Mouse (Mus musculus): ENCODE data around the gene Arhgap11a. TPM values are rescaled to one million over a fixed set of nuclear protein-coding genes. Genes with fewer than 3 reads are reported as not detected.

Gene Arhgap11a
- total and polyA plus RNA-seq, 3 experiments: 22.4 to 74.0 (median 22.5) TPM

DNA sequence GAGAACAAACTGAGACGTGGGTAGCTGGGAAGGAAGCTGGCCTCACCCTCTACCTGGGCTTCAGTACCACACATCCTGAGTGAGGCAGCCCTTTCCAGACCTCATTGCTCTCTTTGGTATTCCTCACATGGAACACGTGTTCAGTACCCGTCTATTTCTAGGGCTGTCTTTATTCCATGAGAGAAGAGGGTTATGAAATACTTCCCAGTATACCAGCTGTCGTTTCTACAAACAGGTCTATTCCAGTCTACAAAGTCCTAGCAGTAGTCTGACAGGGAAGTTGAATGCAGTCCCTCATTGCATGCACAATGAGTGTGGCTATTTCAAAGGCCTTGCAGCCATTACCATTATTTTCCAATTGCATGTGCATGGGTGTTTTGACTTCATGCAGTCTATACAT, 42.7 kb downstream of the Arhgap11a start:
- Histone ChIP-seq H3K27me3 (replicated peaks) (no peaks in the 10 kb centered on the region), H3K4me3 (replicated peaks in 1 of 3; ENCODE audit: low read depth in 2 of 3, low read length in 2 of 3, poor library complexity in 1 of 3) (no peak overlapping the region), H3K27ac (ENCODE audit: insufficient read depth, low read depth) (no peak overlapping the region), H3K36me3 (replicated peaks in 1 of 2; ENCODE audit: control insufficient read depth in 1 of 2, insufficient read depth in 1 of 2, low read length in 1 of 2) (no peaks in the 10 kb centered on the region), H3K9ac (ENCODE audit: insufficient read depth, low read depth) (no peak overlapping the region), H3K4me2 (ENCODE audit: insufficient read depth, low read depth, poor library complexity, severe bottlenecking) (no peak overlapping the region), H3K4me1 (ENCODE audit: control insufficient read depth in 1 of 2, insufficient read depth in 2 of 2) (no peaks in the 10 kb centered on the region), H3K79me2 (replicated peaks; ENCODE audit: control insufficient read depth, extremely low read depth, insufficient read depth, poor library complexity, severe bottlenecking) (no peaks in the 10 kb centered on the region), H3K9me3 (replicated peaks; ENCODE audit: low read length) (no peaks in the 10 kb centered on the region)
- DNase-seq (ENCODE audit: extremely low read depth): no peak
- dilution Hi-C loops (cut with MboI; ENCODE audit: extremely low pct_ligation_motif_present, extremely low pct_unique_long_range_greater_than_20kb, low sequenced_read_pairs) (no loop called here), in situ Hi-C loops (cut with MboI; ENCODE audit: low pct_ligation_motif_present, low pct_unique_long_range_greater_than_20kb, low sequenced_read_pairs) (loop anchor here (25.0 kb wide), 1 partner anchor 318 kb away; no protein-coding TSS in a partner anchor)
- TF ChIP-seq JUND (conservative IDR thresholded peaks at IDR 0.05; ENCODE audit: low read depth, low read length): no peak

DNA sequence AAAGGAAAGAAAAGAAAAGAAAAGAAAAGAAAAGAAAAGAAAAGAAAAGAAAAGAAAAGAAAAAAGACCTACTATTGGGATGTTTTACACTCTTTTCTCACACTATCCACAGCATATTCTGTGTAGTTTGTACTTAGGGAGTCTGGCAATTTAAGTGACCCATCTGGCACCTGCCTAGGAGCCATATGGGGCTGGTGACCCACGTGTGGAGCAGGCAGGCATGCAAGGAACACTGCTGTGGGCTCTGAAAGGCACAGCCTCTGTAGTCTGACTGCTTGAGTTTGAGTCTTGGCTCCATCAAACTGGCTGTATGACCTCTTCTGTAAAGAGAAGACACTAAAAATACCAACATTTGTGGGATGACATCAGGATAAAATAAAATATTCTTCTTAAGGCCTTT, 44.7 kb downstream of the Arhgap11a start:
- no peaks in the 10 kb centered on the region for H3K9me3 ChIP-seq (replicated peaks; ENCODE audit: low read length)
- H3K27me3 ChIP-seq (replicated peaks): no peaks in the 10 kb centered on the region
- TF ChIP-seq TBP (conservative IDR thresholded peaks at IDR 0.05; ENCODE audit: low read depth, low read length) (no peak), SIN3A (IDR thresholded peaks at IDR 0.05; ENCODE audit: low read length) (no peak), ZMIZ1 (IDR thresholded peaks at IDR 0.05; ENCODE audit: low read depth, low read length) (no peak), USF2 (conservative IDR thresholded peaks at IDR 0.05; ENCODE audit: low read depth, low read length) (no peak), ZNF384 (IDR thresholded peaks at IDR 0.05; ENCODE audit: low read depth, low read length) (no peak), MEF2A (IDR thresholded peaks at IDR 0.05; ENCODE audit: borderline replicate concordance, low read depth, low read length) (no peak), MAFK (IDR thresholded peaks at IDR 0.05; ENCODE audit: insufficient replicate concordance, low read length) (no peak), UBTF (IDR thresholded peaks at IDR 0.05; ENCODE audit: low read depth, low read length) (no peak), ETS1 (conservative IDR thresholded peaks at IDR 0.05; ENCODE audit: low read depth, low read length) (no peak), RCOR1 (conservative IDR thresholded peaks at IDR 0.05; ENCODE audit: low read depth, low read length) (no peak), E2F4 (IDR thresholded peaks at IDR 0.05; ENCODE audit: insufficient replicate concordance, low read depth, low read length) (no peak), BHLHE40 (IDR thresholded peaks at IDR 0.05; ENCODE audit: low read depth, low read length) (no peak), USF1 (IDR thresholded peaks at IDR 0.05; ENCODE audit: low read depth, low read length) (no peak), NRF1 (IDR thresholded peaks at IDR 0.05; ENCODE audit: low read depth, low read length) (no peak), ELF1 (IDR thresholded peaks at IDR 0.05; ENCODE audit: low read depth, low read length) (no peak), KAT2A (IDR thresholded peaks at IDR 0.05; ENCODE audit: insufficient replicate concordance, low read length) (no peak)
- DNase-seq (ENCODE audit: extremely low read depth): no peak
- peaks cover 3 to 4% of the 10 kb centered on the region in 2 experiments; a peak in 2 of 4 replicates for H3K4me1 ChIP-seq (ENCODE audit: control insufficient read depth in 1 of 2, insufficient read depth in 2 of 2)
- dilution Hi-C loops (cut with MboI; ENCODE audit: extremely low pct_ligation_motif_present, extremely low pct_unique_long_range_greater_than_20kb, low sequenced_read_pairs): no loop called here
- H3K4me2 ChIP-seq (ENCODE audit: insufficient read depth, low read depth, poor library complexity, severe bottlenecking): no peak overlapping the region
- in situ Hi-C loops (cut with MboI; ENCODE audit: low pct_ligation_motif_present, low pct_unique_long_range_greater_than_20kb, low sequenced_read_pairs): loop anchor here (25.0 kb wide), 1 partner anchor 316 kb away; no protein-coding TSS in a partner anchor
- H3K36me3 ChIP-seq (replicated peaks in 1 of 2; ENCODE audit: control insufficient read depth in 1 of 2, insufficient read depth in 1 of 2, low read length in 1 of 2): no peaks in the 10 kb centered on the region
- H3K9ac ChIP-seq (ENCODE audit: insufficient read depth, low read depth): no peak overlapping the region
- H3K4me3 ChIP-seq (replicated peaks in 1 of 3; ENCODE audit: low read depth in 2 of 3, low read length in 2 of 3, poor library complexity in 1 of 3): no peak overlapping the region
- no peak overlapping the region for H3K27ac ChIP-seq (ENCODE audit: insufficient read depth, low read depth)
- H3K79me2 ChIP-seq (replicated peaks; ENCODE audit: control insufficient read depth, extremely low read depth, insufficient read depth, poor library complexity, severe bottlenecking): no peaks in the 10 kb centered on the region
